Mouse (Mus musculus): Measurements from ENCODE around the gene D130043K22Rik.
"Not testable (repeated sequence)": the region's sequence is repeated elsewhere in the genome, so short reads cannot be mapped to it uniquely, and the experiment has no call there.

D130043K22Rik gene

GRCm38 (mm10) chr13:24831353-24832130, 13.4 kb upstream of the D130043K22Rik start, which contains the start of the genes Acot13 and Tdp2:
TSS of gene Acot13 (minus strand) at chr13:24831540.
TSS of gene Tdp2 (plus strand) at chr13:24831679.
- peak; percentile 98 for DNase-seq (ENCODE audit: low spot score)

- peak; percentile 36 for DNase-seq (ENCODE audit: low spot score)
Measured at GRCm38 (mm10) chr13:24832131-24832810, 12.7 kb upstream of the D130043K22Rik start.

- no peak for DNase-seq (ENCODE audit: low spot score)
Measured at GRCm38 (mm10) chr13:24832811-24833155, 12.2 kb upstream of the D130043K22Rik start.

- not testable (repeated sequence) for DNase-seq (ENCODE audit: low spot score)
Measured at GRCm38 (mm10) chr13:24837765-24838164, 7.2 kb upstream of the D130043K22Rik start.

- DNase-seq (ENCODE audit: low spot score), result no peak
Measured at GRCm38 (mm10) chr13:24839831-24840230, 5.1 kb upstream of the D130043K22Rik start.

- DNase-seq (ENCODE audit: low spot score), result no peak
Measured at GRCm38 (mm10) chr13:24841702-24842101, 3.2 kb upstream of the D130043K22Rik start.

- no peak for DNase-seq (ENCODE audit: low spot score)
Measured at GRCm38 (mm10) chr13:24849318-24849717, 4.4 kb downstream of the D130043K22Rik start.

GRCm38 (mm10) chr13:24851989-24852388, 7.1 kb downstream of the D130043K22Rik start:
- DNase-seq (ENCODE audit: low spot score), result no peak

GRCm38 (mm10) chr13:24852570-24852969, 7.6 kb downstream of the D130043K22Rik start:
- DNase-seq (ENCODE audit: low spot score), result no peak

GRCm38 (mm10) chr13:24859115-24859514, 14.2 kb downstream of the D130043K22Rik start:
- DNase-seq (ENCODE audit: low spot score), result no peak

- no peak for DNase-seq (ENCODE audit: low spot score)
Measured at GRCm38 (mm10) chr13:24861084-24861483, 16.1 kb downstream of the D130043K22Rik start.

- no peak for DNase-seq (ENCODE audit: low spot score)
Measured at GRCm38 (mm10) chr13:24862021-24862420, 17.1 kb downstream of the D130043K22Rik start.

GRCm38 (mm10) chr13:24862520-24862919, 17.6 kb downstream of the D130043K22Rik start:
- peak; percentile 60 for DNase-seq (ENCODE audit: low spot score)

- no peak for DNase-seq (ENCODE audit: low spot score)
Measured at GRCm38 (mm10) chr13:24866430-24867402, 21.8 kb downstream of the D130043K22Rik start.

- DNase-seq (ENCODE audit: low spot score), result no peak
Measured at GRCm38 (mm10) chr13:24867789-24868188, 22.9 kb downstream of the D130043K22Rik start.

- DNase-seq (ENCODE audit: low spot score), result no peak
Measured at GRCm38 (mm10) chr13:24868233-24868632, 23.3 kb downstream of the D130043K22Rik start.

- no peak for DNase-seq (ENCODE audit: low spot score)
Measured at GRCm38 (mm10) chr13:24879359-24880040, 34.6 kb downstream of the D130043K22Rik start.

GRCm38 (mm10) chr13:24880208-24880607, 35.3 kb downstream of the D130043K22Rik start:
- DNase-seq (ENCODE audit: low spot score), result no peak

- no peak for DNase-seq (ENCODE audit: low spot score)
Measured at GRCm38 (mm10) chr13:24880704-24881103, 35.8 kb downstream of the D130043K22Rik start.

- DNase-seq (ENCODE audit: low spot score), result no peak
Measured at GRCm38 (mm10) chr13:24882411-24882810, 37.5 kb downstream of the D130043K22Rik start.

GRCm38 (mm10) chr13:24889554-24889953, 44.6 kb downstream of the D130043K22Rik start:
- no peak for DNase-seq (ENCODE audit: low spot score)
